Mouse (Mus musculus) adrenal gland, postnatal 36 days (tissue): ENCODE measurements at regions not wholly inside any gene's neighbourhood (a gene's known extent, or its start where the extent isn't known, plus 50 kb on each side); places are given as distances from the start of the nearest gene placed in this dataset.
A peak's percentile ranks its signal among the peaks of the same experiment; 100 is the strongest.

Experiments
- DNase-seq, 2 experiments: peaks; one replicate each; pipeline ENCODE4 v3.0.0; 2021; ENCODE audit warnings: mixed read lengths in 1 of 2

GRCm38 (mm10) chr19:54460426-54461170 lies 416.6 kb downstream of the Adra2a start:
- no peak for DNase-seq

DNA sequence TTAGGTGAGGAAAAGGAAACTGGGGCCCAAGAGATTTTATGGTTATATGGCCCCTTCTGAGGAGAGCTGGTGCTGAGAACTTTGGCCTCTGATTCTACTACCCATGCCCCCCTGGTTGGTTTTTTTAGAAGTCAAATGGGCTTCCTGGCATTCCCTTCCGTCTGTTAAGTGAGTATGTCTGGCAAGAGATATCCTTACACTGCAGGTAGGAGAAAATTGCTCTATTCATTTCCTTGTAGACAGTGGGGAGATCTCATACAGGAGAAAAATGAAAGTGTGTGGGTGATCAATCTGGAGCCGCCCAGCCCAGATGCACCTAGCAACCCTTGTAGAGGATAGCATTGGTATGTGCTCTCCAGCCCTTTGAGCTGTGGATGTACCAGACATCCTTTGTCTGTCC lies 418.5 kb downstream of the Adra2a start:
- no peak for DNase-seq

DNA sequence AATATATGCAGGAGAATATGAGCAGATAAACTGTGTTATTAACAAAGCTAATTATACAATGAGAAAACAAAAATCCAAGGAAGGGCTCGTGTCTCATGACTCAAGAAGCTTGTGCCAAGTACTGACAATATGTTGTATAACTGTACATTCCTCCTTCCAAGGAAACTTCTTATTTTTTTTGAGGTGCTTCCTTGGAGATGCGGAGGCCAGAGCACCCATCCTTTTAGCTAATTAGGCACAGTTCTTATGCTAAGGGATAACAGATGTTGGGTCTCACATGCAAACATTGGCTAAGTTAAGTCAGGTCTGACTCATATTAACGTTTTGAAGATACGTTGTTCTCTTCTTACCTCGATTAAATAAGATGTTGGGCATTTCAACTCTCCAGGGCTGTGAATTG lies 426.1 kb downstream of the Adra2a start:
- DNase-seq = no peak

- DNase-seq = peak; percentile 12 to 22
Measured at GRCm38 (mm10) chr19:54498066-54498465, 454.1 kb downstream of the Adra2a start.

DNA sequence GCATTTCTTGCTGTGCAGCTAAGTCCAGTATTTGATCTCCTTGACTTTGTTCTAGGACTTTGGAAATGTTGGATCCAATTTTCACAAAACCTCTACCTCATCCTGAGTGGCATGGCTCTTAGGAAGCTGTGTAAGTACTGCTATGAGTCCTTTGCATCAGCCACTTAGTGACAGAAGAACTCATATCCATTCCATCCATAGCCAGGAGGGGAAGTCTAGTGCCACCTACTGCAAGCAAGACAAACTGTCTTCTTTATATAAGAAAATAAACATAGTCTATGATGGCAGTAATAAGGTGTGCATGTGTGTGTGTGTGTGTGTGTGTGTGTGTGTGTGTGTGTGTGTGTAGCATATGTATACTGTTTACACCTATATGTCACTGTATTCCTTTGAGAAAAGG lies 489.9 kb downstream of the Adra2a start:
- DNase-seq = peak; percentile 2 to 33

GRCm38 (mm10) chr19:54555351-54555750 lies 511.4 kb downstream of the Adra2a start:
- no peak for DNase-seq

DNA sequence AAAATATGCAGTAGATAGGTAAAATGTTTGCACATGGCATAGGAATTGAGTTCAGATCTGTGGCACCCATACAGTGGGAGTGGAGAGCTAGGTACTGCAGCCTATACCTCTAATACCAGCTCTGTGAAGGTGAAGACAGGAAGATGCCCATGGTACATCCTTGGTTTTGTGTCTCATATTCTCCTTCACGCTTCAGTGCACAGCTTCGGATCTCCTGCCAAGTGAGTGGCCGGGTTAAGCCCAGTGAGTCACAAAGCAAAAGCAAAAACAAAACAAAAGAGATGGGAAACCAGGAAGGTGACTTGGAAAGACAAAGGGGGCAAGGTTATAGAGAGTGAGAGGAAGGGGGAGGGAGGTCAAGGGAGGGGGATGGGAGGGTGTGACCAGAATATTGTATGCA lies 514.0 kb downstream of the Adra2a start:
- peak; percentile 7 to 10 for DNase-seq

- no peak for DNase-seq
Measured at GRCm38 (mm10) chr19:54583574-54583973, 539.6 kb downstream of the Adra2a start.

DNA sequence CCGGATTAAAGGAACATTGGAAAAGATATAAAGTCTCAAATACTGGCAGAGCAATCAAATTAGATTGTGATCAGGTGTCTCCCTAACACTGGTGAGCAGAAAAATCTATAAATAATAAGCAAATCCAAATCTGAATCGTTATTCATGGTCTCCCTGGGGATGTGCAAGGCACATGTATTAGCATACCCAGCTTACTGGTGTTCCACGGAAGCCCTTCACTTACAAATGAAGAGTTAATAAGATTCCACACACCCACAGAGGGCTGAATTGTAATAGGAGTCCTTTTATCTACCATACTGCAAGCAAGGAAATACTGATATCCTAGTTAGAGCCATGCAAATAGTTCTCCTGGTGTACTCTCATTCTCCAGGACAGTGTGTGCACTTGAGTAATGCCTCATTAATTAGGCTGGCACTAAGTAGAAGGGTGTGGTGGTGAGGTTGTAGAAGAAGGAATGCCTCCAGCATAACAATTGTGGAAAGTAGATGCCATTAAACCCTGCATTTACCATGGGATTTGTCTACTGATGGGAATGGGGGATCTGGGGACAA lies 540.8 kb downstream of the Adra2a start:
- no peak for DNase-seq

DNA sequence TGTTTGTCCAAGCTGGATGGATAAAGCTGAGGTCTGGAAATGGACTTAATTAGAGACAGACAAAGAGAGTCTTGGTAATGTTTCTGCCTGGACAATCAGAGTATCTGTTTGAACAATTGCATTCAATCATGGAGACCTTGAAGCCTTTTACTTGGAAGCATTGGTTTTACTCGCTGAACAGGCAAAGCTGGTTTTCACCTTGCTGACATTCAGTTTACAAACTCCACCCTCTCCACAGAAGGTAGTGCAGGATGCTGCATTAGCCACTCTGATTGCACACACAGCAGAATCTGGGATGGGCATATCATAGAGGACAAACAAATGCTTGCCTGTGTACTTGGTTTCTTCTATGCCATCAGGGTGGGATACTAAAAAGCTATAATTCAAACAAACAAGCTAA lies 541.4 kb downstream of the Adra2a start:
- DNase-seq = no peak

GRCm38 (mm10) chr19:54603345-54603744 lies 523.7 kb downstream of the Gpam start:
- DNase-seq = no peak

- no peak for DNase-seq
Measured at GRCm38 (mm10) chr19:54605346-54605745, 521.7 kb downstream of the Gpam start.

DNA sequence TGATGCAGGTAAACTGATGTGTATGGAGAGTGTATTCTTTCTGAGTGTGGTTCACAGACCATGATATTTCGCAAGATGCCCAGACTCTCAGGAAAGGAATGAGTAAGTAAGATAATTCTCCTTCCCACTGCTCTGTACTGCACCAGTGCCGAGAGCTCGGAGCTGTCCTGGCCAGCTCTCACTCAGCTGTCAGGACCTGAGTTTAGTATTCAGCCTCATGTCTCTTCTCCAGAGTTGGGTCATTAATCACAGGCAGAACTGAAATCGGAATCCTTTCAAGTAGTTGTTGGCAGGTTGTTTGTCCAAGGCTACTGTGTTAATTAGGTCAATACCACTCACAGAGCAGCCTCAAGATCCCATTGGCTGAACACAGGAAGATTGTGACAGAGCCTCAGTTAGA lies 510.1 kb downstream of the Gpam start:
- peak; percentile 2 to 10 for DNase-seq
